Mouse (Mus musculus) common myeloid progenitor, adult 5-6 weeks (primary cell): Measurements from ENCODE around the gene Krtap1-5. TPM values are rescaled to one million over a fixed set of nuclear protein-coding genes. Genes with fewer than 3 reads are reported as not detected.

Experiments
- ATAC-seq: replicated peaks from 2 replicates; pipeline ENCODE4 v1.8.0; 2016; ENCODE audit warnings: low read depth, mild to moderate bottlenecking, moderate TSS enrichment, inconsistent platforms; ENCODE audit not compliant: poor library complexity, severe bottlenecking
- total RNA-seq: library from RNA; stranded (forward); fragments of 200-1000, 187-1606 nt; gene quantifications from 2 replicates; pipeline ENCODE4 v1.2.3, GENCODE M21; 2017

Gene Krtap1-5
- total RNA-seq, 1 experiment from 2014 or later = not detected

DNA sequence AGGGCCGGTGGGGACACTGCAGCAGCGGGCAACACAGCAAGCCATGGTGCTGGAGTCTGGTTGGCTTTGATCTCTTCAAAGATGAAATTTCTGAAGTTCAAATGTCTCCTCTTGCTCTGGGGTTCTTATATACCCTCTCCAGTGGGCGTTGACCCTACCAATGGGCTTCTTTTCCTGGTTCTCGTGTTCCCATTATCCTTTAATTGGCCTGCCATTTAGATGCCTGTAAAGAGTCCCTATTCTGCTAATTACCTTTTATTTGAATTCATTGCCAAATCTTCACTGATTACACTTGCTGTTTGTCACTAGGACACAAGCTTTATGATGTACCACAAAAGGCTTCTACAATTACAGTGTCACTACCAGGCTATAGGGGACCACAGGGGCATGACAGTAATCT lies 30.1 kb downstream of the Krtap1-5 start, which contains the start of gene Krtap3-3:
Gene Krtap3-3, minus strand, starts transcription at position 101 of the 400 bp plus-strand sequence.
- ATAC-seq = no peak

GRCm38 (mm10) chr11:99547892-99548291 lies 32.9 kb downstream of the Krtap1-5 start:
- ATAC-seq = no peak

- no peak for ATAC-seq
These were observed 41.1 kb downstream of the Krtap1-5 start for GRCm38 (mm10) chr11:99539721-99540120.

Other genes starting within 250 kb of the Krtap1-5 start
- gene Krt26, start 243.1 kb downstream of the Krtap1-5 start, total RNA-seq = not detected in 2 replicates
- gene Krt27, start 229.9 kb downstream of the Krtap1-5 start, total RNA-seq = not detected in 2 replicates
- not detected in 2 replicates for gene Krt28, start 206.1 kb downstream of the Krtap1-5 start, total RNA-seq
- gene Krt10, start 191.7 kb downstream of the Krtap1-5 start, total RNA-seq = 0.50 TPM in 1 of 2 replicates, not detected in the other
- gene Krt12, start 158.8 kb downstream of the Krtap1-5 start, total RNA-seq = not detected in 2 replicates
- not detected in 2 replicates for gene Krt20, start 142.9 kb downstream of the Krtap1-5 start, total RNA-seq
- not detected in 2 replicates for gene Krt23, start 87.9 kb downstream of the Krtap1-5 start, total RNA-seq
- gene Krt39, start 59.7 kb downstream of the Krtap1-5 start, total RNA-seq = not detected in 2 replicates
- not detected in 2 replicates for gene Krt40, start 37.9 kb downstream of the Krtap1-5 start, total RNA-seq
- not detected in 2 replicates for gene Krtap3-3, start 30.2 kb downstream of the Krtap1-5 start, total RNA-seq
- gene Krtap3-2, start 24.2 kb downstream of the Krtap1-5 start, total RNA-seq = not detected in 2 replicates
- gene Gm11939, start 21.6 kb downstream of the Krtap1-5 start, total RNA-seq = not detected in 2 replicates
- gene Krtap3-1, start 14.4 kb downstream of the Krtap1-5 start, total RNA-seq = not detected in 2 replicates
- not detected in 2 replicates for gene Krtap1-4, start 2.6 kb upstream of the Krtap1-5 start, total RNA-seq
- not detected in 2 replicates for gene Krtap1-3, start 10.3 kb upstream of the Krtap1-5 start, total RNA-seq
- gene Krtap9-3, start 17.1 kb upstream of the Krtap1-5 start, total RNA-seq = not detected in 2 replicates
- gene Gm11938, start 22.3 kb upstream of the Krtap1-5 start, total RNA-seq = not detected in 2 replicates
- gene Gm11937, start 29.2 kb upstream of the Krtap1-5 start, total RNA-seq = not detected in 2 replicates
- not detected in 2 replicates for gene Krtap2-4, start 33.8 kb upstream of the Krtap1-5 start, total RNA-seq
- not detected in 2 replicates for gene Gm11562, start 39.4 kb upstream of the Krtap1-5 start, total RNA-seq
- gene Krtap4-1, start 47.2 kb upstream of the Krtap1-5 start, total RNA-seq = not detected in 2 replicates
- gene Krtap4-2, start 54.1 kb upstream of the Krtap1-5 start, total RNA-seq = not detected in 2 replicates
- gene Krtap4-7, start 63.1 kb upstream of the Krtap1-5 start, total RNA-seq = not detected in 2 replicates
- gene Gm11555, start 69.2 kb upstream of the Krtap1-5 start, total RNA-seq = not detected in 2 replicates
- not detected in 2 replicates for gene Gm11563, start 77.9 kb upstream of the Krtap1-5 start, total RNA-seq
- gene Krtap4-6, start 84.9 kb upstream of the Krtap1-5 start, total RNA-seq = not detected in 2 replicates
- not detected in 2 replicates for gene Gm14190, start 109.7 kb upstream of the Krtap1-5 start, total RNA-seq
- gene Gm14180, start 153.3 kb upstream of the Krtap1-5 start, total RNA-seq = not detected in 2 replicates
- gene Gm11595, start 191.9 kb upstream of the Krtap1-5 start, total RNA-seq = not detected in 2 replicates
- gene Krtap4-8, start 199.7 kb upstream of the Krtap1-5 start, total RNA-seq = not detected in 2 replicates
- gene Krtap4-9, start 204.2 kb upstream of the Krtap1-5 start, total RNA-seq = not detected in 2 replicates
- gene Gm11596, start 212.5 kb upstream of the Krtap1-5 start, total RNA-seq = not detected in 2 replicates
- not detected in 2 replicates for gene Gm11569, start 217.9 kb upstream of the Krtap1-5 start, total RNA-seq
- gene Gm11554, start 223.4 kb upstream of the Krtap1-5 start, total RNA-seq = not detected in 2 replicates
- gene Krtap4-13, start 228.9 kb upstream of the Krtap1-5 start, total RNA-seq = not detected in 2 replicates
- not detected in 2 replicates for gene Gm11564, start 234.7 kb upstream of the Krtap1-5 start, total RNA-seq